Mouse (Mus musculus): ENCODE data around the gene Elfn2. TPM values are rescaled to one million over a fixed set of nuclear protein-coding genes. Genes with fewer than 3 reads are reported as not detected.
A peak's percentile ranks its signal among the peaks of the same experiment; 100 is the strongest.

Elfn2 gene
- 18.0 and 20.6 TPM in 2 replicates for polyA plus RNA-seq (2012; rRNA removed)

GRCm38 (mm10) chr15:78718290-78719250, at the start of gene Elfn2:
TSS of gene Elfn2 (minus strand) at chr15:78718771.
- peak within 1 kb of the TSS; percentile 24 for H3K4me3 ChIP-seq (replicated peaks; ENCODE audit: insufficient read depth, low read depth, low read length)
- peaks cover 5% of the 10 kb centered on the region for H3K4me1 ChIP-seq (ENCODE audit: control insufficient read depth, insufficient read depth, low read length)
- H3K27me3 ChIP-seq (ENCODE audit: control insufficient read depth, insufficient read depth, low read length) = peaks cover 2% of the 10 kb centered on the region; the same call in 1 of the 2 replicates
- TF ChIP-seq POLR2A (IDR thresholded peaks at IDR 0.05; ENCODE audit: borderline replicate concordance, insufficient read depth, low read length) = no peak
- TF ChIP-seq CTCF (IDR thresholded peaks at IDR 0.05; ENCODE audit: borderline replicate concordance, insufficient read depth, low read depth, low read length) = no peak
- peak in 1 of 2 experiments; percentile 24 for DNase-seq
- WGBS = 4% methylated on average over 78 of the region's 89 CpGs
- no peak within 1 kb of the TSS for H3K27ac ChIP-seq (ENCODE audit: insufficient read depth, low read length)

GRCm38 (mm10) chr15:78763704-78764103, 45.1 kb upstream of the Elfn2 start:
- TF ChIP-seq CTCF (IDR thresholded peaks at IDR 0.05; ENCODE audit: borderline replicate concordance, insufficient read depth, low read depth, low read length) (no peak), POLR2A (IDR thresholded peaks at IDR 0.05; ENCODE audit: borderline replicate concordance, insufficient read depth, low read length) (no peak)
- WGBS = 47% methylated on average over 5 of the region's 5 CpGs
- DNase-seq = no peak
- H3K27ac ChIP-seq (ENCODE audit: insufficient read depth, low read length) = no peak overlapping the region
- no peaks in the 10 kb centered on the region for H3K4me1 ChIP-seq (ENCODE audit: control insufficient read depth, insufficient read depth, low read length)
- H3K4me3 ChIP-seq (replicated peaks; ENCODE audit: insufficient read depth, low read depth, low read length) = no peak overlapping the region
- no peaks in the 10 kb centered on the region for H3K27me3 ChIP-seq (ENCODE audit: control insufficient read depth, insufficient read depth, low read length)

GRCm38 (mm10) chr15:78763210-78763609, 44.6 kb upstream of the Elfn2 start:
- Histone ChIP-seq H3K27me3 (ENCODE audit: control insufficient read depth, insufficient read depth, low read length) (no peaks in the 10 kb centered on the region), H3K4me3 (replicated peaks; ENCODE audit: insufficient read depth, low read depth, low read length) (no peak overlapping the region), H3K4me1 (ENCODE audit: control insufficient read depth, insufficient read depth, low read length) (no peaks in the 10 kb centered on the region), H3K27ac (ENCODE audit: insufficient read depth, low read length) (no peak overlapping the region)
- 26% methylated on average over 9 of the region's 10 CpGs for whole genome bisulfite sequencing
- TF ChIP-seq POLR2A (IDR thresholded peaks at IDR 0.05; ENCODE audit: borderline replicate concordance, insufficient read depth, low read length) = no peak
- TF ChIP-seq CTCF (IDR thresholded peaks at IDR 0.05; ENCODE audit: borderline replicate concordance, insufficient read depth, low read depth, low read length) = no peak
- DNase-seq = no peak

- 47% methylated on average over 13 of the region's 13 CpGs for WGBS
Measured at GRCm38 (mm10) chr15:78761112-78761511, 42.5 kb upstream of the Elfn2 start.

GRCm38 (mm10) chr15:78758132-78758531, 39.6 kb upstream of the Elfn2 start:
- no peaks in the 10 kb centered on the region for H3K4me1 ChIP-seq (ENCODE audit: control insufficient read depth, insufficient read depth, low read length)
- 91% methylated on average over 6 of the region's 6 CpGs for WGBS
- no peak for DNase-seq
- H3K27ac ChIP-seq (ENCODE audit: insufficient read depth, low read length) = no peak overlapping the region
- no peak overlapping the region for H3K4me3 ChIP-seq (replicated peaks; ENCODE audit: insufficient read depth, low read depth, low read length)
- TF ChIP-seq POLR2A (IDR thresholded peaks at IDR 0.05; ENCODE audit: borderline replicate concordance, insufficient read depth, low read length) = no peak
- TF ChIP-seq CTCF (IDR thresholded peaks at IDR 0.05; ENCODE audit: borderline replicate concordance, insufficient read depth, low read depth, low read length) = no peak
- no peaks in the 10 kb centered on the region for H3K27me3 ChIP-seq (ENCODE audit: control insufficient read depth, insufficient read depth, low read length)

More at GRCm38 (mm10) chr15:78761112-78761511, 42.5 kb upstream of the Elfn2 start:
- no peak overlapping the region for H3K27ac ChIP-seq (ENCODE audit: insufficient read depth, low read length)
- H3K4me1 ChIP-seq (ENCODE audit: control insufficient read depth, insufficient read depth, low read length) = no peaks in the 10 kb centered on the region
- no peaks in the 10 kb centered on the region for H3K27me3 ChIP-seq (ENCODE audit: control insufficient read depth, insufficient read depth, low read length)
- TF ChIP-seq CTCF (IDR thresholded peaks at IDR 0.05; ENCODE audit: borderline replicate concordance, insufficient read depth, low read depth, low read length) = no peak
- TF ChIP-seq POLR2A (IDR thresholded peaks at IDR 0.05; ENCODE audit: borderline replicate concordance, insufficient read depth, low read length) = no peak
- DNase-seq = no peak
- no peak overlapping the region for H3K4me3 ChIP-seq (replicated peaks; ENCODE audit: insufficient read depth, low read depth, low read length)

GRCm38 (mm10) chr15:78755966-78756725, 37.6 kb upstream of the Elfn2 start:
- Histone ChIP-seq H3K4me1 (ENCODE audit: control insufficient read depth, insufficient read depth, low read length) (no peaks in the 10 kb centered on the region), H3K27ac (ENCODE audit: insufficient read depth, low read length) (no peak overlapping the region), H3K4me3 (replicated peaks; ENCODE audit: insufficient read depth, low read depth, low read length) (no peak overlapping the region), H3K27me3 (ENCODE audit: control insufficient read depth, insufficient read depth, low read length) (no peaks in the 10 kb centered on the region)
- 67% methylated on average over 12 of the region's 12 CpGs for WGBS
- DNase-seq = no peak
- TF ChIP-seq POLR2A (IDR thresholded peaks at IDR 0.05; ENCODE audit: borderline replicate concordance, insufficient read depth, low read length) = no peak
- TF ChIP-seq CTCF (IDR thresholded peaks at IDR 0.05; ENCODE audit: borderline replicate concordance, insufficient read depth, low read depth, low read length) = no peak

- Histone ChIP-seq H3K27me3 (ENCODE audit: control insufficient read depth, insufficient read depth, low read length) (no peaks in the 10 kb centered on the region), H3K4me3 (replicated peaks; ENCODE audit: insufficient read depth, low read depth, low read length) (no peak overlapping the region), H3K4me1 (ENCODE audit: control insufficient read depth, insufficient read depth, low read length) (no peaks in the 10 kb centered on the region), H3K27ac (ENCODE audit: insufficient read depth, low read length) (no peak overlapping the region)
- no peak for DNase-seq
- no peak for TF ChIP-seq POLR2A (IDR thresholded peaks at IDR 0.05; ENCODE audit: borderline replicate concordance, insufficient read depth, low read length)
- TF ChIP-seq CTCF (IDR thresholded peaks at IDR 0.05; ENCODE audit: borderline replicate concordance, insufficient read depth, low read depth, low read length) = no peak
- 69% methylated on average over 3 of the region's 3 CpGs for WGBS
Measured at GRCm38 (mm10) chr15:78755226-78755625, 36.7 kb upstream of the Elfn2 start.
